Mouse (Mus musculus) CD4-positive naive resting alpha-beta T cell, adult 57 days (primary cell): ENCODE measurements around the gene Vmn1r192. TPM values are rescaled to one million over a fixed set of nuclear protein-coding genes. Genes with fewer than 3 reads are reported as not detected.

Experiments used
- total RNA-seq: library from RNA; stranded (reverse); gene quantifications from one replicate; pipeline ENCODE4 v1.2.4, GENCODE M21; 2023

Gene Vmn1r192
- not detected for total RNA-seq

GRCm38 (mm10) chr13:22191041-22191440 is at the start of gene Vmn1r192:
Vmn1r192 (minus strand) TSS chr13:22191141.

GRCm38 (mm10) chr13:22223060-22223459 is 32.1 kb upstream of the Vmn1r192 start, which contains the start of gene Vmn1r193:
Vmn1r193 (minus strand) TSS chr13:22223160.

GRCm38 (mm10) chr13:22183869-22184268 is 7.1 kb downstream of the Vmn1r192 start, which contains the start of gene Vmn1r191:
Vmn1r191 (minus strand) TSS chr13:22183969.

Other genes starting within 250 kb of the Vmn1r192 start
- 0.71 TPM for gene Zfp184, start 246.0 kb downstream of the Vmn1r192 start, total RNA-seq
- not detected for gene Pom121l2, start 209.9 kb downstream of the Vmn1r192 start, total RNA-seq
- gene Prss16, start 181.4 kb downstream of the Vmn1r192 start, total RNA-seq = 0.65 TPM
- gene Hist1h2ah, start 155.6 kb downstream of the Vmn1r192 start, total RNA-seq = 25.1 TPM
- gene Hist1h2bk, start 155.3 kb downstream of the Vmn1r192 start, total RNA-seq = 16.7 TPM
- gene Hist1h4i, start 149.8 kb downstream of the Vmn1r192 start, total RNA-seq = 47.7 TPM
- not detected for gene Hist1h2ag, start 148.2 kb downstream of the Vmn1r192 start, total RNA-seq
- 18.5 TPM for gene Hist1h2bj, start 147.9 kb downstream of the Vmn1r192 start, total RNA-seq
- gene Vmn1r188, start 106.7 kb downstream of the Vmn1r192 start, total RNA-seq = not detected
- gene Vmn1r189, start 85.3 kb downstream of the Vmn1r192 start, total RNA-seq = not detected
- not detected for gene Vmn1r191, start 7.2 kb downstream of the Vmn1r192 start, total RNA-seq
- not detected for gene Vmn1r193, start 32.0 kb upstream of the Vmn1r192 start, total RNA-seq
- not detected for gene Vmn1r194, start 53.1 kb upstream of the Vmn1r192 start, total RNA-seq
- gene Vmn1r195, start 79.4 kb upstream of the Vmn1r192 start, total RNA-seq = not detected
- not detected for gene Vmn1r196, start 98.8 kb upstream of the Vmn1r192 start, total RNA-seq
- gene Vmn1r197, start 133.4 kb upstream of the Vmn1r192 start, total RNA-seq = not detected
- not detected for gene Vmn1r198, start 159.2 kb upstream of the Vmn1r192 start, total RNA-seq
- not detected for gene Vmn1r199, start 188.7 kb upstream of the Vmn1r192 start, total RNA-seq
- gene Vmn1r200, start 199.2 kb upstream of the Vmn1r192 start, total RNA-seq = not detected